Mouse (Mus musculus) cortical plate, adult 2 months (tissue): ENCODE measurements around the gene Pltp. TPM values are rescaled to one million over a fixed set of nuclear protein-coding genes. Genes with fewer than 3 reads are reported as not detected.

Experiments used
- H3K27ac ChIP-seq: fragments of 200-500 bp; 2 replicates; pipeline ENCODE4 v1.5.1; 2012; ENCODE audit warnings: low read length, control low read depth, inconsistent platforms; ENCODE audit not compliant: insufficient read depth
- H3K4me1 ChIP-seq: fragments of 200-500 bp; 2 replicates; pipeline ENCODE4 v1.6.1; 2011; ENCODE audit warnings: low read length; ENCODE audit not compliant: control insufficient read depth, insufficient read depth
- H3K4me3 ChIP-seq: fragments of 200-500 bp; 2 replicates; pipeline ENCODE4 v1.5.1; 2011; ENCODE audit warnings: mild to moderate bottlenecking, low read length, control low read depth; ENCODE audit not compliant: insufficient read depth
- CTCF ChIP-seq: fragments of 200-500 bp; IDR thresholded peaks from 2 replicates; pipeline ENCODE4 v1.5.1; 2011; ENCODE audit warnings: mild to moderate bottlenecking, control low read depth, low read length; ENCODE audit not compliant: insufficient read depth; ENCODE audit errors: extremely low read depth
- POLR2A ChIP-seq: fragments of 200-500 bp; IDR thresholded peaks from 2 replicates; pipeline ENCODE4 v1.6.1; 2011; ENCODE audit warnings: mild to moderate bottlenecking, low read length, control low read depth; ENCODE audit not compliant: insufficient read depth; ENCODE audit errors: extremely low read depth
- polyA plus RNA-seq: library from polyadenylated mRNA; depleted of rRNA; stranded (reverse); fragments of >200 nt; gene quantifications from 2 replicates; pipeline ENCODE4 v1.2.3, GENCODE M21; 2012

Gene Pltp
- polyA plus RNA-seq, 1 experiment = 186 TPM

- Histone ChIP-seq H3K4me3 (no peak overlapping the region), H3K4me1 (peaks cover under 1% of the 10 kb centered on the region; the same call in 1 of the 2 replicates), H3K27ac (no peak overlapping the region)
- TF ChIP-seq POLR2A (no peak), CTCF (no peak)
Observed at GRCm38 (mm10) chr2:164831029-164831428, 26.5 kb downstream of the Pltp start.

GRCm38 (mm10) chr2:164829090-164829489 is 28.4 kb downstream of the Pltp start:
- Histone ChIP-seq H3K27ac (no peak overlapping the region), H3K4me3 (no peak overlapping the region), H3K4me1 (peaks cover 2% of the 10 kb centered on the region; the same call in 1 of the 2 replicates)
- TF ChIP-seq POLR2A (no peak), CTCF (no peak)

- Histone ChIP-seq H3K4me1 (peaks cover 2% of the 10 kb centered on the region; the same call in 1 of the 2 replicates), H3K27ac (no peak within 1 kb of the TSS), H3K4me3 (no peak within 1 kb of the TSS)
- TF ChIP-seq POLR2A (no peak), CTCF (no peak)
Observed at GRCm38 (mm10) chr2:164828437-164828836, 29.1 kb downstream of the Pltp start, which contains the start of gene Spata25. Gene Spata25 (minus strand): TSS chr2:164828537.

- Histone ChIP-seq H3K4me1 (peaks cover 2% of the 10 kb centered on the region; the same call in 1 of the 2 replicates), H3K27ac (no peak overlapping the region), H3K4me3 (no peak overlapping the region)
- TF ChIP-seq POLR2A (no peak), CTCF (no peak)
Observed at GRCm38 (mm10) chr2:164827146-164827850, 30.2 kb downstream of the Pltp start.

GRCm38 (mm10) chr2:164825521-164825920 is 32.0 kb downstream of the Pltp start:
- TF ChIP-seq CTCF (no peak), POLR2A (no peak)
- no peak overlapping the region for H3K4me3 ChIP-seq
- H3K4me1 ChIP-seq = peaks cover 2% of the 10 kb centered on the region; the same call in 1 of the 2 replicates
- no peak overlapping the region for H3K27ac ChIP-seq

GRCm38 (mm10) chr2:164823969-164824368 is 33.5 kb downstream of the Pltp start:
- no peak overlapping the region for H3K4me3 ChIP-seq
- TF ChIP-seq POLR2A (no peak), CTCF (no peak)
- H3K4me1 ChIP-seq = peaks cover 2% of the 10 kb centered on the region; the same call in 1 of the 2 replicates
- H3K27ac ChIP-seq = no peak overlapping the region

- peak overlapping the region; percentile 51 for H3K27ac ChIP-seq
- peak overlapping the region; percentile 54 for H3K4me3 ChIP-seq
- H3K4me1 ChIP-seq = peaks cover 2% of the 10 kb centered on the region; the same call in 1 of the 2 replicates
- TF ChIP-seq CTCF = no peak
- TF ChIP-seq POLR2A = no peak
Observed at GRCm38 (mm10) chr2:164823181-164823585, 34.3 kb downstream of the Pltp start.

GRCm38 (mm10) chr2:164822636-164823165 is 34.8 kb downstream of the Pltp start, which contains the start of gene Zswim1:
Gene Zswim1 (plus strand): TSS chr2:164822686.
- H3K27ac ChIP-seq = peak within 1 kb of the TSS; percentile 51
- peak within 1 kb of the TSS; percentile 54 for H3K4me3 ChIP-seq
- peaks cover 2% of the 10 kb centered on the region; the same call in 1 of the 2 replicates for H3K4me1 ChIP-seq
- peak; percentile 94 for TF ChIP-seq POLR2A
- TF ChIP-seq CTCF = no peak

- TF ChIP-seq POLR2A (no peak), CTCF (no peak)
- Histone ChIP-seq H3K4me3 (no peak overlapping the region), H3K27ac (no peak overlapping the region), H3K4me1 (peaks cover 1% of the 10 kb centered on the region; the same call in 1 of the 2 replicates)
Observed at GRCm38 (mm10) chr2:164821060-164821459, 36.5 kb downstream of the Pltp start.

- Histone ChIP-seq H3K4me3 (no peak overlapping the region), H3K27ac (no peak overlapping the region), H3K4me1 (no peaks in the 10 kb centered on the region)
- TF ChIP-seq POLR2A = no peak
- no peak for TF ChIP-seq CTCF
Observed at GRCm38 (mm10) chr2:164817703-164818102, 39.8 kb downstream of the Pltp start.
